Mouse (Mus musculus) olfactory bulb, adult 2 months (tissue): Measurements from ENCODE around the gene Grhl3.

Experiments used
- CTCF ChIP-seq: fragments of 200-500 bp; IDR thresholded peaks from 2 replicates; pipeline ENCODE4 v1.5.1; 2012; ENCODE audit warnings: low read depth, mild to moderate bottlenecking, low read length, moderate library complexity; ENCODE audit not compliant: insufficient read depth
- POLR2A ChIP-seq: fragments of 200-500 bp; IDR thresholded peaks from 2 replicates; pipeline ENCODE4 v1.6.1; 2012; ENCODE audit warnings: mild to moderate bottlenecking, low read depth, low read length, moderate library complexity; ENCODE audit not compliant: insufficient read depth

GRCm38 (mm10) chr4:135617038-135617437 lies 43.6 kb upstream of the Grhl3 start:
- TF ChIP-seq CTCF = no peak
- no peak for TF ChIP-seq POLR2A
